Mouse (Mus musculus) ovary, adult 18-20 months (tissue): ENCODE measurements around the gene Ulk4.
"Not testable (repeated sequence)": the region's sequence is repeated elsewhere in the genome, so short reads cannot be mapped to it uniquely, and the experiment has no call there.

Experiments used
- DNase-seq: peaks from one replicate; pipeline ENCODE4 v3.0.0; 2022; ENCODE audit warnings: low spot score, mixed read lengths

The Ulk4 gene

GRCm38 (mm10) chr9:121250854-121251253 is 26.1 kb downstream of the Ulk4 start:
- DNase-seq = no peak

DNA sequence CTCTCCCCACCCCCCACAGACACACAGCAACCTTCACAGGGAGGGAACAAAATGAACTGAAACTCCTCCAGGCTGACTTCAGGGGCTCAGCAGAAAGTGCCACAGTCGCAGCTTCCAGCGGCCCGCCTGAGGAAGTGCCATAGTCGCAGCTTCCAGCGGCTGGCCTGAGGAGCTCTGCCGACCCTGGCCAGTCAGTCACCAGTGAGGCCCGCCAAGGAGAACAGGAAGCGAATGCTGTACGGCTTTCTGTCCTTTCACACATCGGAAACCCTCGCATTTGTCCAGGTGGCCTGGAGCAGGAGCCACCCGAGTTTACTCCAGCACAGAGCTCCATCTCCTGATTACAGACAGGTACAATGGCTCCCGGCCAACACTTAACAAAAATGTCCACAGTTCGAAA is 27.2 kb downstream of the Ulk4 start:
- no peak for DNase-seq

GRCm38 (mm10) chr9:121247956-121248775 is 28.8 kb downstream of the Ulk4 start:
- DNase-seq = peak; percentile 49

GRCm38 (mm10) chr9:121247047-121247446 is 29.9 kb downstream of the Ulk4 start:
- DNase-seq = no peak

GRCm38 (mm10) chr9:121242331-121242730 is 34.7 kb downstream of the Ulk4 start:
- no peak for DNase-seq

GRCm38 (mm10) chr9:121241806-121242205 is 35.2 kb downstream of the Ulk4 start:
- no peak for DNase-seq

DNA sequence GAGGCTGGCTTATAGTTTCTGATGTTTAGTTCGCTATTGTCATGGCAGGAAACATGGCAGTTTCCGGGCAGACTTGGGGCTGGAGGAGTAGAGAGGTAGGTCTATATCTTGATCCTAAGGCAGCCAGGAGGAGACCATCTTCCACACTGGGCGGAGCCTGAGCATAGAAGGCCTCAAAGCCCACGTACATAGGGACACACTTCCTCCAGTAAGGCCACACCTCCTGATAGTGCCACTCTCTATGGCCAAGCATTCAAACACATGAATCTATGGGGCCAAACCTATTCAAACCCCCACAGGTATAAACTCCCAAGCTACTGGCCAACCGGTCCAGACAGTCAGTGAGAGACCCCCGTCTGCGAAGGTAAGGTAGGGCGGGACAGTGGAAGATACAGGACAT is 35.6 kb downstream of the Ulk4 start:
- DNase-seq = no peak

- DNase-seq = not testable (repeated sequence)
Measured at GRCm38 (mm10) chr9:121240242-121240641, 36.8 kb downstream of the Ulk4 start.

DNA sequence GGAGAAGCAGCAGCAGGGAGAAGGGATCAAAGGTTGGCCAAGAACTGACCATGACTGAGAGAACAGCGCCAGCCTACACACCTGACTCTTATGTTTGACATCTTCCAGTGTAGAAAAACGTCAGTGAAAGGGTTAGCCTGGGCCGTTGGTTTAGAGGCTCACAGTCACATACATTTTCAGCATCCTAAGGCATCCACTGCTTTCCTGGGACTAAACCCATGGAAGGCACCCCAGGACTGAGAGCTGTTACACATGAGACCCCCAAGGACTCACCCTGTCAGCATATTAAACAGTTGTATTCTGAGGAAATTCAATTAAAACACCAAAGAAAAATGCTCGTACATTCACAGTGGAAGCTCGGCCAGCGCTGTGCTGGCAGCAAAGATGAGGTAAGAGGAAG is 37.4 kb downstream of the Ulk4 start:
- DNase-seq = no peak

- DNase-seq = no peak
Measured at GRCm38 (mm10) chr9:121218636-121219035, 58.4 kb downstream of the Ulk4 start.

DNA sequence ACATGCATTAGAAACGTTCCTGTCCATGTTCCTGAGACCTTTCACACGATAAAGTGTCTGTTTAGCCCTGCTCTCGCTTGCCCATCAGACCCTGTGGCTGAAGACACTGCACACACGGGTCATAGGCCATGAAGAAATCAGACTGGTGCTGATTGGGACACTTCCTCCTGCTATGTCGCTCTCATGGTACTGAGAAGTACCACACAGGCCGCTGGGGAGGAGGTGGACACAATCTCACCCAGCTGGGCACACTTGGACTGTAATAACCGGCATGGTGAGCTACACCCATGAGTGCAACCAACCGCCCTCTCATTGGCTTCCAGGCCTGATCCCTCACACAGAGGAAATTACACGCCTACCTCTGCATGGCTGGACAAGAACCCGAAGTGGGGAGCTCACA is 58.8 kb downstream of the Ulk4 start:
- DNase-seq = no peak

- no peak for DNase-seq
Measured at GRCm38 (mm10) chr9:121217742-121218141, 59.3 kb downstream of the Ulk4 start.

DNA sequence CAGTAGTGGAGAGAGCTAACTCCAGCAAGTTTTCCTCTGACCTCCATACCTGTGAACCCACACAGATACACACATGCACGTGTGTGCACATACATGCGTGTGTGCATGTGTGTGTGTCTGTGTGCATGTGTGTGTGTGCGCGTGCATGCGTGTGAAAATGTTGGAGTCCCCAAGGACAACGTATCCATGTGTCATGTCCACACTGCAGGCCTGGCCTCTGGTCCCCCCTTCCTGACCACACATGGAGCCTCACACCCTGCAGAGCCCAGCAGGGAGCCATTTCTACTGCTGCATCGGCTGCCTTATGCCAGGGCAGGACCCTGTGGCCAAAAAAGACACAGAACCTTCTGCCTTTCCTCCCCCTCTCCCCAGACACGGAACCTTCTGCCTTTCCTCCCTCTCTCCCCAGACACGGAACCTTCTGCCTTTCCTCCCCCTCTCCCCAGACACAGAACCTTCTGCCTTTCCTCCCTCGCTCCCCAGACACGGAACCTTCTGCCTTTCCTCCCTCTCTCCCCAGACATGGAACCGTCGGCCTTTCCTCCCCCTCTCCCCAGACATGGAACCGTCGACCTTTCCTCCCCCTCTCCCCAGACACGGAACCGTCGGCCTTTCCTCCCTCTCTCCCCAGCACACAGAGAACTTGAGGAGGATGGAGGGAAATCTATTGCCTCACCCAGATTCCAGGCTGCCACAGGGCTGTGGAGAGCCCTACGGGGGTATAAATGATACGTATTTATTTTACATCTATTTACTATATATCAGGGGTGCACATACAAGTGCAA is 60.3 kb downstream of the Ulk4 start:
- no peak for DNase-seq

DNA sequence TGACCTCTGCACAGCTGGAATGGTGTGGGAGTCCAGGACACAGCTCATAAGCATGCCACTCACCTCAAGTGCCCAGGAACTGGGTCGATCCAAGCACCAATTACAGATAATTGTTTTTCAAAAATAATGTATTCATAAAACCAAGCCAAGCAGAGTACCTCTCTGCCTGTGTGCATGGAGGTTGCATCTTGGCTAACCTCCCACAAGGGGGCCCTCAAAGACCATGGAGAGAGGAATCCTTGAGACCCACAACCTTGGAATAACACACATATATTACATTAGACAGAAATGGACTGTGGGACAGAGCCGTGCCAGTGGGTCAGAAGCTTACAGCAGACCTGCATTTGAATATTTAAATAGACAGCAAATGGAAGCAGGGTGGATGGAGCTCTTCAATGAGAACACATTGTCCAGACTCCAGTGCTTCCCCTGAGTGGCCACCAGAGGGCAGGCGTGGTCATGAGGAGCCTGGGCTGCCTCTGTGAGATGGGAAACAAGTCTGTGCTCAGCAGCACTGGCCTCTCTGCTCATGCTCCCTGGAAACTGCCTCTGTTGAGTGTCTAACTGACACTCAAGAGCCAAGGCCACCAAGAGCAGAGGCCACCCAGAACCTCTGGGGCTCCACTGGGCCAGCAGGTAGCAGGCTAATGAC is 61.5 kb downstream of the Ulk4 start:
- DNase-seq = no peak

DNA sequence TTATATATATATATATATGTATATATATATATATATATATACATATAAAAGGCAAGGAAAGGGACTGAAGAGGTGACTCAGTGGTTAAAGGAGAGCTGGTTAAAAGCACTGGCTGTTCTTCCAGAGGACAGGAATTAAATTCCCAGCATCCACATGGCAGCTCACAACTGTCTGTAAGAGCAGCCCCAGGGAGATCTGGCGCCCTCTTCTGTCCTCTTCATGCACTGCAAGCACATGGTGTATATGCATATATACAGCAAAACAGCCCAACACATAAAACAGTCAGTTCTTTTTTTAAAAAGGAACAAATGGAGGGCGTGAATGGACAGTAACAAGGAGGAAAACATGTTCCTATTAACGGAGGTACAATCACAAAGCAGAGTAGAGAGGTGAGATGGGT is 64.7 kb downstream of the Ulk4 start:
- DNase-seq = no peak

DNA sequence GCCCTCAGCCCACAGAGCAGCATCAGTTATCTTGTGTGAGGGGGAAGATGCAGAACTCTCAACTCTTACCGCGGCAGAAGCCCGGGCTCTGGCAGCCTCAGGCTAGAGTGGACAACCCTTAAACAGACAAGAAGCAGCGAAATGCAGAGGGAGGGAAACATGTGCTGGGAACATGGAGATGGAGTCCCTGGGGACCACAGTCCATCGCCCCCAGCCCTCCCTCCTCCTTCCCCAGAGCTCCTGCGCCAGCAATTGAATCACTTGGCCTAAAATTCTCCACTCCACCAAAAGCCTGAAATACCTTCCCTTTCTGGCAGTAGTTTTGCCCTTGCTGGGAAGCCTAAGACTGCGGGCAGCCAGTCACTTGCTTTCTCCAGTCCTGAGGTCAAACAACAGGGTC is 72.0 kb downstream of the Ulk4 start:
- DNase-seq = no peak

- no peak for DNase-seq
Measured at GRCm38 (mm10) chr9:121204149-121204800, 72.7 kb downstream of the Ulk4 start.

- no peak for DNase-seq
Measured at GRCm38 (mm10) chr9:121203686-121204085, 73.3 kb downstream of the Ulk4 start.

DNA sequence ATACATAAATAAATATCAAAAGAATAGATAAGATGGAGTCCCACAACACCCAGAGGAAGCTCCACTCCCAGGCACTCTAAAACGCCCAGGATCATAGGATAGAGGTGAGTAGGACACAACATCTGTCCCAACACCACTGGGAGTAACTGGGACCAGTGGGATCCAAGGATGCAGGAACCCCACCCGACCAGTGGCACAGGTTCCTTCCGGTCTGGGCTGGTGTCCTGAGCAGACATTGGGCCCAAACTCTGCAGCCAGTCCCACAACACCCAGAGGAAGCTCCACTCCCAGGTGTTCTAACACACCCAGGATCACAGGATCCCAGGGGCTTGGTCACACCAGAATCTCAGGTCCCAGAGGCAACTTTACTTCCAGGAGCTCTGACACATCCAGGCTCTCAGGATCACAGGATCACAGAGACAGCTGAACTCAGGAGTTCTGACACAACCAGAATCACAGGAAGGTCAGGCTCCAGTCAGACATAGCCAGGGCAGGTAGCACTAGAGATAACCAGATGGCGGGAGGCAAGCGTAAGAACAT is 77.8 kb downstream of the Ulk4 start:
- not testable (repeated sequence) for DNase-seq

GRCm38 (mm10) chr9:121196473-121196872 is 80.5 kb downstream of the Ulk4 start:
- DNase-seq = no peak

- DNase-seq = no peak
Measured at GRCm38 (mm10) chr9:121195106-121195505, 81.9 kb downstream of the Ulk4 start.
